Mouse (Mus musculus): ENCODE data around the gene Myl6. TPM values are rescaled to one million over a fixed set of nuclear protein-coding genes. Genes with fewer than 3 reads are reported as not detected.

Myl6 gene
- polyA plus RNA-seq (2017; shearing (Covaris generic)), result 1,659 TPM

GRCm38 (mm10) chr10:128493695-128494666, at the start of gene Myl6:
Gene Myl6 (minus strand): TSS chr10:128494145.

GRCm38 (mm10) chr10:128525671-128526308, 31.8 kb upstream of the Myl6 start, which contains the start of gene Esyt1:
Gene Esyt1 (minus strand): TSS chr10:128525871.

GRCm38 (mm10) chr10:128498590-128498989, 4.6 kb upstream of the Myl6 start, which contains the start of gene Myl6b:
Gene Myl6b (minus strand): TSS chr10:128498685.

GRCm38 (mm10) chr10:128458719-128459408, 35.1 kb downstream of the Myl6 start, which contains the start of gene Smarcc2:
Gene Smarcc2 (plus strand): TSS chr10:128459248.

Other genes with a start within 250 kb of the Myl6 start
- not detected for gene Apon, start 240.0 kb downstream of the Myl6 start, polyA plus RNA-seq (2017; shearing (Covaris generic))
- gene Apof, start 225.5 kb downstream of the Myl6 start, polyA plus RNA-seq (2017; shearing (Covaris generic)), result not detected
- gene Stat2, start 223.6 kb downstream of the Myl6 start, polyA plus RNA-seq (2017; shearing (Covaris generic)), result 100 TPM
- not detected for gene Il23a, start 195.4 kb downstream of the Myl6 start, polyA plus RNA-seq (2017; shearing (Covaris generic))
- 45.1 TPM for gene Pan2, start 190.8 kb downstream of the Myl6 start, polyA plus RNA-seq (2017; shearing (Covaris generic))
- 156 TPM for gene Cnpy2, start 171.7 kb downstream of the Myl6 start, polyA plus RNA-seq (2017; shearing (Covaris generic))
- gene Cs, start 156.4 kb downstream of the Myl6 start, polyA plus RNA-seq (2017; shearing (Covaris generic)), result 181 TPM
- gene Coq10a, start 125.1 kb downstream of the Myl6 start, polyA plus RNA-seq (2017; shearing (Covaris generic)), result 12.2 TPM
- 2.6 TPM for gene Ankrd52, start 117.0 kb downstream of the Myl6 start, polyA plus RNA-seq (2017; shearing (Covaris generic))
- gene Slc39a5, start 92.9 kb downstream of the Myl6 start, polyA plus RNA-seq (2017; shearing (Covaris generic)), result 0.13 TPM
- 128 TPM for gene Nabp2, start 82.7 kb downstream of the Myl6 start, polyA plus RNA-seq (2017; shearing (Covaris generic))
- 47.8 TPM for gene Rnf41, start 82.5 kb downstream of the Myl6 start, polyA plus RNA-seq (2017; shearing (Covaris generic))
- gene Smarcc2, start 34.9 kb downstream of the Myl6 start, polyA plus RNA-seq (2017; shearing (Covaris generic)), result 131 TPM
- 3.1 TPM for gene Myl6b, start 4.5 kb upstream of the Myl6 start, polyA plus RNA-seq (2017; shearing (Covaris generic))
- 182 TPM for gene Esyt1, start 31.7 kb upstream of the Myl6 start, polyA plus RNA-seq (2017; shearing (Covaris generic))
- 26.0 TPM for gene Zc3h10, start 53.6 kb upstream of the Myl6 start, polyA plus RNA-seq (2017; shearing (Covaris generic))
- 3,120 TPM for gene Rpl41, start 55.2 kb upstream of the Myl6 start, polyA plus RNA-seq (2017; shearing (Covaris generic))
- 35.9 TPM for gene Pa2g4, start 71.8 kb upstream of the Myl6 start, polyA plus RNA-seq (2017; shearing (Covaris generic))
- gene Erbb3, start 95.5 kb upstream of the Myl6 start, polyA plus RNA-seq (2017; shearing (Covaris generic)), result 11.3 TPM
- 829 TPM for gene Rps26, start 132.6 kb upstream of the Myl6 start, polyA plus RNA-seq (2017; shearing (Covaris generic))
- 148 TPM for gene Ikzf4, start 151.8 kb upstream of the Myl6 start, polyA plus RNA-seq (2017; shearing (Covaris generic))
- 51.9 TPM for gene Suox, start 179.9 kb upstream of the Myl6 start, polyA plus RNA-seq (2017; shearing (Covaris generic))
- gene Rab5b, start 202.1 kb upstream of the Myl6 start, polyA plus RNA-seq (2017; shearing (Covaris generic)), result 49.0 TPM
- 4.9 TPM for gene Pmel, start 210.1 kb upstream of the Myl6 start, polyA plus RNA-seq (2017; shearing (Covaris generic))
- gene Cdk2, start 210.9 kb upstream of the Myl6 start, polyA plus RNA-seq (2017; shearing (Covaris generic)), result 38.5 TPM